Mouse (Mus musculus) cerebellum, adult 2 months (tissue): ENCODE measurements at regions not wholly inside any gene's neighbourhood (a gene's known extent, or its start where the extent isn't known, plus 50 kb on each side); places are given as distances from the start of the nearest gene placed in this dataset.

Source experiments
- CTCF ChIP-seq: fragments of 200-500 bp; IDR thresholded peaks from 2 replicates; pipeline ENCODE4 v1.5.1; 2011; ENCODE audit warnings: low read depth, mild to moderate bottlenecking, control low read depth, low read length, moderate library complexity, borderline replicate concordance; ENCODE audit not compliant: insufficient read depth
- POLR2A ChIP-seq: fragments of 200-500 bp; IDR thresholded peaks from 2 replicates; pipeline ENCODE4 v1.6.1; 2011; ENCODE audit warnings: low read length, control low read depth, borderline replicate concordance; ENCODE audit not compliant: insufficient read depth

DNA sequence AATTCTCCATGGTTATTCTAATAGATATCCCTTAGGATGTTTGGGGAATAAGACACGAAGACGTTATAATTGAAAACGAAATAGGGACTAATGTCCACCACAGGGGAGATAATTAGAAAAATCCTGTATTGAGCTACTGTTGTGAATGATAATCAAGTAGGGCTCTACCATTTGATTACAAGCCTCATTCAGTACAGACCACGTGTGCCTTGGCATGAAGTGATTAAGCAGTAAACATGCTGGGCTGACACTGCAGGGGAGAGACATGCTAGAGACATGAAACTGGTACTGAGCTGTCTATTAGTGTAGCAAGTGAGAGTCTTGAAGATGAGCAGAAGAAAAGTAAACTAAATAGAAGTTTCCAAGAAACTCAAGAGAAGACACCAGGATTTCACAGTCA is 797.8 kb downstream of the Efna5 start:
- TF ChIP-seq CTCF: no peak
- TF ChIP-seq POLR2A: no peak
